Mouse (Mus musculus): ENCODE data around the gene Tbc1d5. TPM values are rescaled to one million over a fixed set of nuclear protein-coding genes. Genes with fewer than 3 reads are reported as not detected.
A peak's percentile ranks its signal among the peaks of the same experiment; 100 is the strongest.

The Tbc1d5 gene
- polyA plus RNA-seq, 1 experiment = 9.8 TPM

GRCm38 (mm10) chr17:51162366-51162765, 16.8 kb downstream of the Tbc1d5 start:
- no peak for TF ChIP-seq GATA1 (IDR thresholded peaks at IDR 0.05; ENCODE audit: low read length)

- no peak for TF ChIP-seq GATA1 (IDR thresholded peaks at IDR 0.05; ENCODE audit: low read length)
Observed at GRCm38 (mm10) chr17:51159261-51159660, 19.9 kb downstream of the Tbc1d5 start.

- no peak for TF ChIP-seq GATA1 (IDR thresholded peaks at IDR 0.05; ENCODE audit: low read length)
Observed at GRCm38 (mm10) chr17:51150999-51151398, 28.2 kb downstream of the Tbc1d5 start.

- no peak for TF ChIP-seq GATA1 (IDR thresholded peaks at IDR 0.05; ENCODE audit: low read length)
Observed at GRCm38 (mm10) chr17:51144983-51145382, 34.2 kb downstream of the Tbc1d5 start.

- no peak for TF ChIP-seq GATA1 (IDR thresholded peaks at IDR 0.05; ENCODE audit: low read length)
Observed at GRCm38 (mm10) chr17:51142095-51142494, 37.1 kb downstream of the Tbc1d5 start.

GRCm38 (mm10) chr17:51111194-51111593, 68.0 kb downstream of the Tbc1d5 start:
- no peak for TF ChIP-seq GATA1 (IDR thresholded peaks at IDR 0.05; ENCODE audit: low read length)

GRCm38 (mm10) chr17:51104294-51104693, 74.9 kb downstream of the Tbc1d5 start:
- TF ChIP-seq GATA1 (IDR thresholded peaks at IDR 0.05; ENCODE audit: low read length) = no peak

GRCm38 (mm10) chr17:51043869-51044268, 135.3 kb downstream of the Tbc1d5 start:
- TF ChIP-seq GATA1 (IDR thresholded peaks at IDR 0.05; ENCODE audit: low read length) = no peak

- peak; percentile 62 for TF ChIP-seq GATA1 (IDR thresholded peaks at IDR 0.05; ENCODE audit: low read length)
Observed at GRCm38 (mm10) chr17:51040861-51041260, 138.3 kb downstream of the Tbc1d5 start.

- no peak for TF ChIP-seq GATA1 (IDR thresholded peaks at IDR 0.05; ENCODE audit: low read length)
Observed at GRCm38 (mm10) chr17:51023227-51023626, 155.9 kb downstream of the Tbc1d5 start.

GRCm38 (mm10) chr17:51016384-51016783, 162.8 kb downstream of the Tbc1d5 start:
- TF ChIP-seq GATA1 (IDR thresholded peaks at IDR 0.05; ENCODE audit: low read length) = no peak

GRCm38 (mm10) chr17:51013908-51014307, 165.2 kb downstream of the Tbc1d5 start:
- no peak for TF ChIP-seq GATA1 (IDR thresholded peaks at IDR 0.05; ENCODE audit: low read length)

- no peak for TF ChIP-seq GATA1 (IDR thresholded peaks at IDR 0.05; ENCODE audit: low read length)
Observed at GRCm38 (mm10) chr17:51003179-51003578, 176.0 kb downstream of the Tbc1d5 start.

- TF ChIP-seq GATA1 (IDR thresholded peaks at IDR 0.05; ENCODE audit: low read length) = no peak
Observed at GRCm38 (mm10) chr17:50998216-50998615, 180.9 kb downstream of the Tbc1d5 start.

- TF ChIP-seq GATA1 (IDR thresholded peaks at IDR 0.05; ENCODE audit: low read length) = no peak
Observed at GRCm38 (mm10) chr17:50993294-50993993, 185.7 kb downstream of the Tbc1d5 start.

GRCm38 (mm10) chr17:50990770-50991405, 188.3 kb downstream of the Tbc1d5 start:
- no peak for TF ChIP-seq GATA1 (IDR thresholded peaks at IDR 0.05; ENCODE audit: low read length)

- TF ChIP-seq GATA1 (IDR thresholded peaks at IDR 0.05; ENCODE audit: low read length) = no peak
Observed at GRCm38 (mm10) chr17:50987935-50988334, 191.2 kb downstream of the Tbc1d5 start.
